ENCODE assay signal across 9 mouse cellular contexts in genomic region chr9:44239447-44239846, GRCm38 (mm10). TPM values are rescaled to one million over a fixed set of nuclear protein-coding genes. Genes with fewer than 3 reads are reported as not detected.
DNase-seq lines count a peak whose midpoint lies in the region; ATAC-seq lines count a peak whose summit lies in the region.
"Had no signal": no experiment of that assay in that cellular context is flagged by ENCODE, and none has a peak within 500 bp of the region (broad histone marks: within the 10 kb centered on the region; RNA-seq: fewer than 3 reads in every experiment).

No protein-coding gene starts in this region.

- H3K27me3 ChIP-seq in heart, embryonic 10.5 days (ENCODE audit: insufficient read depth, poor library complexity, severe bottlenecking): 0 out of 2 replicates have a peak, but pooled peaks cover 3% of the 10 kb centered on the region
- no peaks in the 10 kb centered on the region for H3K27me3 ChIP-seq in midbrain, embryonic 14.5 days (ENCODE audit: control insufficient read depth, insufficient read depth, low read length)
- H3K27me3 ChIP-seq: embryonic facial prominence, embryonic 12.5 days had no signal

- no peak overlapping the region for H3K4me3 ChIP-seq in heart, embryonic 10.5 days
- H3K4me3 ChIP-seq in midbrain, embryonic 14.5 days (replicated peaks; ENCODE audit: low read depth, low read length): no peak overlapping the region
- H3K4me3 ChIP-seq: embryonic facial prominence, embryonic 12.5 days had no signal

- 13% methylated on average over 5 of the region's 5 CpGs for WGBS in heart, embryonic 10.5 days
- WGBS in midbrain, embryonic 14.5 days: 13% methylated on average over 5 of the region's 5 CpGs

- no peaks in the 10 kb centered on the region for H3K9me3 ChIP-seq in heart, embryonic 10.5 days
- H3K9me3 ChIP-seq in midbrain, embryonic 14.5 days (ENCODE audit: control insufficient read depth, low read length): no peaks in the 10 kb centered on the region
- H3K9me3 ChIP-seq: embryonic facial prominence, embryonic 12.5 days had no signal

- H3K4me1 ChIP-seq in heart, embryonic 10.5 days: 0 out of 2 replicates have a peak, but pooled peaks cover 6% of the 10 kb centered on the region
- H3K4me1 ChIP-seq in midbrain, embryonic 14.5 days (ENCODE audit: control insufficient read depth, insufficient read depth, low read length): no peaks in the 10 kb centered on the region
- H3K4me1 ChIP-seq: embryonic facial prominence, embryonic 12.5 days had no signal

- peak; percentile 30 for ATAC-seq in inflammation-experienced regulatory T-cells, adult 6 months
- ATAC-seq in midbrain, embryonic 14.5 days (ENCODE audit: low FRiP score, low TSS enrichment): no peak

- H3K36me3 ChIP-seq in heart, embryonic 10.5 days: no peaks in the 10 kb centered on the region
- H3K36me3 ChIP-seq in midbrain, embryonic 14.5 days (ENCODE audit: control insufficient read depth, insufficient read depth, low read length): no peaks in the 10 kb centered on the region
- H3K36me3 ChIP-seq: embryonic facial prominence, embryonic 12.5 days had no signal

- DNase-seq in heart, postnatal 10 days: peak; percentile 62 to 79
- no peak for DNase-seq in heart, embryonic 10.5 days (ENCODE audit: low spot score)
- peak; percentile 42 for DNase-seq in urinary bladder, postnatal 25 days (ENCODE audit: low spot score)
- DNase-seq in urinary bladder, adult 2 months (ENCODE audit: low spot score): no peak
- peak; percentile 40 to 54 for DNase-seq in cerebellum, postnatal 36 days
- DNase-seq in midbrain, embryonic 14.5 days: peak; percentile 91
- no peak for DNase-seq in urinary bladder, adult 18-20 months (ENCODE audit: low spot score in 2 of 2)

- H3K9ac ChIP-seq in midbrain, embryonic 14.5 days (replicated peaks; ENCODE audit: low read length): no peak overlapping the region
- H3K9ac ChIP-seq: embryonic facial prominence, embryonic 12.5 days had no signal

- H3K27ac ChIP-seq in heart, embryonic 10.5 days: no peak overlapping the region
- no peak overlapping the region for H3K27ac ChIP-seq in midbrain, embryonic 14.5 days (replicated peaks; ENCODE audit: low read depth, low read length)
- H3K27ac ChIP-seq: embryonic facial prominence, embryonic 12.5 days had no signal

- intact Hi-C loops in heart, postnatal 10 days (cut with DNase I): loop anchor here (1.0 to 10.0 kb wide), 2 partner anchors 118 to 255 kb away; no protein-coding TSS in a partner anchor

- no peak overlapping the region for H3K4me2 ChIP-seq in midbrain, embryonic 14.5 days (ENCODE audit: low read length)
- H3K4me2 ChIP-seq: embryonic facial prominence, embryonic 12.5 days had no signal

RNA-seq across cellular contexts. Expression of gene Ccdc153, which starts 1.0 kb away (rescaled TPM):
- total RNA-seq in heart, postnatal 10 days (2021): not detected
- not detected in 2 replicates for polyA plus RNA-seq in heart, embryonic 10.5 days (2016; fragmentation: Nextera tagmentation; extraction: Ambion mirVana)
- not detected in 2 replicates for polyA plus RNA-seq in urinary bladder, adult 2 months (2012; rRNA removed)
- polyA plus RNA-seq in inflammation-experienced regulatory T-cells, adult 6 months (2017; shearing (Covaris generic)): not detected
- not detected in 2 replicates for polyA plus RNA-seq in midbrain, embryonic 14.5 days (2014; fragmentation: Nextera tagmentation; extraction: Ambion mirVana)
- polyA plus RNA-seq: embryonic facial prominence, embryonic 12.5 days had no signal

RNA-seq across cellular contexts. Expression of gene Cbl, which starts 5.6 kb away (rescaled TPM):
- total RNA-seq in heart, postnatal 10 days (2021): 10 to 100 TPM; 30.9 to 31.3 TPM
- polyA plus RNA-seq in heart, embryonic 10.5 days (2016; fragmentation: Nextera tagmentation; extraction: Ambion mirVana): 16.2 and 16.3 TPM in 2 replicates
- polyA plus RNA-seq in urinary bladder, adult 2 months (2012; rRNA removed): 14.9 and 16.0 TPM in 2 replicates
- 10 to 100 TPM; 17.9 to 31.2 (median 19.8) TPM for polyA plus RNA-seq in inflammation-experienced regulatory T-cells, adult 6 months (2017; shearing (Covaris generic))
- 20.1 and 27.6 TPM in 2 replicates for polyA plus RNA-seq in midbrain, embryonic 14.5 days (2014; fragmentation: Nextera tagmentation; extraction: Ambion mirVana)

RNA-seq across cellular contexts. Expression of gene Pdzd3, which starts 11.8 kb away (rescaled TPM):
- 1 to 10 TPM; 2.3 to 3.3 TPM for total RNA-seq in heart, postnatal 10 days (2021)
- not detected in 2 replicates for polyA plus RNA-seq in heart, embryonic 10.5 days (2016; fragmentation: Nextera tagmentation; extraction: Ambion mirVana)
- 0.21 and 0.24 TPM in 2 replicates for polyA plus RNA-seq in urinary bladder, adult 2 months (2012; rRNA removed)
- under 1 TPM in 1 of 3 experiments, not detected in 2; 0.15 TPM for polyA plus RNA-seq in inflammation-experienced regulatory T-cells, adult 6 months (2017; shearing (Covaris generic))
- polyA plus RNA-seq in midbrain, embryonic 14.5 days (2014; fragmentation: Nextera tagmentation; extraction: Ambion mirVana): 0.49 and 0.57 TPM in 2 replicates

RNA-seq across cellular contexts. Expression of gene Nlrx1, which starts 29.0 kb away (rescaled TPM):
- 10 to 100 TPM; 14.9 to 18.3 TPM for total RNA-seq in heart, postnatal 10 days (2021)
- 3.1 and 4.7 TPM in 2 replicates for polyA plus RNA-seq in heart, embryonic 10.5 days (2016; fragmentation: Nextera tagmentation; extraction: Ambion mirVana)
- polyA plus RNA-seq in urinary bladder, adult 2 months (2012; rRNA removed): 9.6 and 13.0 TPM in 2 replicates
- polyA plus RNA-seq in inflammation-experienced regulatory T-cells, adult 6 months (2017; shearing (Covaris generic)): 10 to 100 TPM in 1 of 3 experiments, 1 to 10 TPM in 2; 3.3 to 10.7 (median 4.1) TPM
- 3.7 and 3.9 TPM in 2 replicates for polyA plus RNA-seq in midbrain, embryonic 14.5 days (2014; fragmentation: Nextera tagmentation; extraction: Ambion mirVana)

RNA-seq across cellular contexts. Expression of gene Abcg4, which starts 49.0 kb away (rescaled TPM):
- total RNA-seq in heart, postnatal 10 days (2021): 1 to 10 TPM; 1.0 to 1.5 TPM
- 3.4 and 3.9 TPM in 2 replicates for polyA plus RNA-seq in heart, embryonic 10.5 days (2016; fragmentation: Nextera tagmentation; extraction: Ambion mirVana)
- 7.6 and 8.9 TPM in 2 replicates for polyA plus RNA-seq in urinary bladder, adult 2 months (2012; rRNA removed)
- not detected for polyA plus RNA-seq in inflammation-experienced regulatory T-cells, adult 6 months (2017; shearing (Covaris generic))
- 18.9 and 20.1 TPM in 2 replicates for polyA plus RNA-seq in midbrain, embryonic 14.5 days (2014; fragmentation: Nextera tagmentation; extraction: Ambion mirVana)

Comparison
In these comparisons a context has a peak if more than half of its experiments do, and no peak if none do; other contexts are left out.
1. DNase-seq: peak in heart, postnatal 10 days (2 of 2), urinary bladder, postnatal 25 days (single experiment), cerebellum, postnatal 36 days (2 of 2) and midbrain, embryonic 14.5 days (single experiment); none in heart, embryonic 10.5 days (single experiment), urinary bladder, adult 2 months (single experiment) and urinary bladder, adult 18-20 months (0 of 2).